Mouse (Mus musculus) CD8-positive naive resting alpha-beta T cell, adult 2 months (primary cell): ENCODE data around the gene Gm10197.

Experiments
- DNase-seq, 2 experiments: peaks; one replicate each; pipeline ENCODE4 v3.0.0; 2022; ENCODE audit warnings: low read depth in 2 of 2, low spot score in 2 of 2

Gene Gm10197

DNA sequence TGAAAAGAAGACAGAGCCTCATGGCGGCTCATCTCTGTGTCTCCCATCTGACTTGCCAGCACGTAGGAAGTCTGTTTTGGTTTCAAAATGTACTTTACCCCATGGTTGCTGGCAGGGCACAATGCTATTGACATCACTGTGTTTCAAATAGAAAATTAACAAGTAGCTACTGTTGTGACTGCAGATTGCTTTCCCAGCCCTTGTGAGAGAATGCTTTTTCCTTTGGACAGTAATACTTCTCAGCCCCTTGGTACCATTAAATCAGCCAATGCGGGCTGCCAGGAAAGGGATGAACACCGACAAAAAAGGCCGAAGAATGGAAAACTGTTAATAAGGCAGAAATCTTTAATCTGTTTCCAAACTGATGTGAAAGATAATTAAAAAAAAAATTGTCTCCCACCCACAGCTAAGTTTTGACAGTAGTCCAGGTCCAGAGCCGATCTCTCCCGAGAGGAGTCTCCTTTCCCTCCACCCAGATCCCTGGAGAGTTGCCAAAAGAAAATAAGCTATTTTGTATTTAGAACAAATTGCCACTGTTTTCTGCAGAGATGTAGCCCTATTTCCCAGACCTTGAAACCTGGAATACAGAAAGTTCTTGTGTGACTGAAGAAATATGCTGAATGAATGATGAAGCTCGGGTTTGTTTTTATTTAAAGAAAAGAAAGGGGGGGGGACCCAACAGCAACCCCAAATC lies 11.2 kb downstream of the Gm10197 start:
- DNase-seq, result no peak

DNA sequence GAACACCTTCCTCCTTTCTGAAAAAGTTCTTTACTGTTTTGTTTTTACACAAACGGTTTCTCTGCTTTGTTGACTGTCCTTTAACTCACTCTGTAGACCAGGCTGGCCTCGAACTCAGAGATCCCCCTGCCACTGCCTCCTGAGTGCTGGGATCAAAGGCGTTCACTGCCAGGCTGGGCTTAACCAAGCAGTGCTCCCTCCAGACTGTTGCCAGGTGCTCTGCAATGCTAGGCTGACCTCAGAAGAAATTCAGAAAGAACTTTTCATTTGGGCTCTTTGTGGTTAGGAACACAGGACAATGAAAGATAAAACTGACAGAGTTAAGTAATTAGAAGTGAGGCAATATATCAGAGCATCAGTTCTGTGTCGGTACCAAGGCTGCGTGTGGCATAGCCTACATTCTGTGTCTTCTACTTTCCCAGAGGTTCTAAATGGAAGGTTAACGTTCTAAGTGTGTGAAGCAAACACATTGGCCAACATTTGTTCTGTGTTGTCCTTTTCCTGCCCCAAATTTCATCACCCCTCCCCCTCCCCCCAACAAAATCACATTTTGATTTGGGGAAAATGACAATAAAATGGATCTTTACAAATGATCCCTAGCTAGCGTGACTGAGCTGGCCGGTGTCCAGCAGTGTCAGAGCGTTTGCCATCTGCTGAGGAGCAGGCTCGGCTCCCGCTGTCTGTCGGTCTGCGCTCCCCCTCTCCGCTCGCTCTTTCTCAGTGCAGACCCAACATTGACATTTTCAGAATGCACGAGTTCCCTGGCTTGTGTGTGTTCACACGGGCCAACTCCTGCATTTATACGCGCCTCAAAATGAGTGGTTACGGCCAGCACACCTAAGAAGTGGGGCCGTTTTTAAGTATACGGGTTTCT lies 12.2 kb downstream of the Gm10197 start:
- DNase-seq, result no peak

DNA sequence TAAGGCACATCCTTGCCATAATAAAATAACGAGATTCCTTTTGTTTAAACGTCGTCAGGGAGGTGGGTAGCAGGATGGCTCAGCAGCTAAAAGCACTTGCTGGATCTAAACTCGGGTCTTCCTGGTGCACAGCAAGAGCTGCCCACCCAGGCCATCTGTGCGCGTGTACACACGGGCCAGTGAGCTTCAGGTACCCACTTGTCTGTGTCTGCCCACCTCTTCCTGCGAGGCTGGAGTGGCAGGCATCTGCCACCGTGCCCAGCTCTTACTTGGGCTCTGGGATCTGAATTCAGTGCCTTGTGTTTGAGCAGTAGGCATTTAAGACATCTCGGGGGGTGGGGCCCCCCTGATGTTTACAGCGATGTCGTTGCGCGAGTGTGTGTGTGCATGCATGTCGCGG lies 16.5 kb downstream of the Gm10197 start:
- DNase-seq, result no peak

DNA sequence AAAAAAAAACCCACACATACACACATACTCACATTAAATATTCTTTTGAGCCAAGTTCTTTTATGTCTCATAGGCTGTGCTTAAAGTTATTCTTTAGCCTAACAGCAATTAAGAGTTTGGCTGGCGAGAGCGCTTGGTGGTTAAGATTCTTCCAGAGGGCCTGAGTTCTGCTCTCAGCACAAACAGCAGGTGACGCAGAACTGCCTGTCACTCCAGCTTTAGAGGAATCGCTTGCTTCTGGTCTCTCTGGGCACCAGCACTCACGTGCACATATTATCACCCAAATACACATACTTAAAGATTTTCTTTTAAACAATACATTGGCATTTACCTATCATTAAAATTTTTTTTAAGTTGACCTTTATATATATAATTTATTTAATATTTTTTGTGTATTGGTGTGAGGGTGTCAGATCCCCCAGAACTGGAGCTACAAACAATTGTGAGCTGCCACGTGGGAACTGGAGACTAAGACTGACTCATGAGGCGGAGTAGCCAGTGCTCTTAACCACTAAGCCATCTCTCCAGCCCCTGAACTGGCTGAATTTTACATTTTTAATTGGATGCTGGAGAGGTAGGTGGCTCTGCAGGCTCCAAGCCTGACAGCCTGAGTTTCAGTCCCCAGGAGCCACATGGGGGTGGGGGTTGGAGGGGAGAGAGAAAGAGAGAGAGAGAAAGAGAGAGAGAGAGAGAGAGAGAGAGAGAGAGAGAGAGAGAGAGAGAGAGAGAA lies 17.1 kb downstream of the Gm10197 start:
- DNase-seq, result no peak

DNA sequence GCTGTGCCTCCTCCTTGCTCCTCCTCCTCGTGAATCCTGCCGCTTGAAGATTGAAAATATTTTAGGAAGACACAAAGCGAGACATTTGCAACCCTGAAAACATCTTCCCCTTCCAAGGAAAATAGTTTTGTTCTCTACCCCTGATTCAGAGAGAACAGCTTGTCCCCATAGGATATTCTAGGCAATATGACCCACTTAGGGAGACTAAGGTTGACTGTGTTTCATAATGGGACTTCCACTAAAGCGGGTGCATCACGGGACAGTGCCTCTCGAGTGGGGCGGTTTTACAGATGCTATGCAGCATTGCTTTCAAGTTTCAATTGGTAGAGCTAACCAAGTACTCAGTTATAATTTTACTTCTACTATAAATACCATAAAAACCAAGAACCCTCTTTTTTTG lies 17.7 kb downstream of the Gm10197 start:
- DNase-seq, result no peak

DNA sequence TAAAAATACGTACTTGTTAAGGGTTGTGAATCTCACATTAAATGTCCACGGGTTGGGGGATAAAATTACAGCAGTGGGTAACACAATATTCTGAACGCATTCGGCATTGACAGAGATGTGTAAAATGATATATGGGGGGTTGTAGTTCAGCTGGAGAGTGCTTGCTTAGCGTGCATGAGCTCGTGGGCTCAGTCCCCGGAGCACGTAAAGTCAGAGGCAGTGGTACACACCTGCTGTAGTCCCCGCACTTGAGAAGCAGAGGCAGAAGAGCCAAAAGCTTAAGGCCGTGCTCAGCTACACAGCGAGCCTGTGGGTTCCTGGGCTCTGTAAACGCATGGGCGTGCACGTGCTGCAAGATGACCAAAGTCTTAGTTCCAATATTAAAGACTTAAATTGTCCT lies 25.8 kb downstream of the Gm10197 start:
- DNase-seq, result no peak

DNA sequence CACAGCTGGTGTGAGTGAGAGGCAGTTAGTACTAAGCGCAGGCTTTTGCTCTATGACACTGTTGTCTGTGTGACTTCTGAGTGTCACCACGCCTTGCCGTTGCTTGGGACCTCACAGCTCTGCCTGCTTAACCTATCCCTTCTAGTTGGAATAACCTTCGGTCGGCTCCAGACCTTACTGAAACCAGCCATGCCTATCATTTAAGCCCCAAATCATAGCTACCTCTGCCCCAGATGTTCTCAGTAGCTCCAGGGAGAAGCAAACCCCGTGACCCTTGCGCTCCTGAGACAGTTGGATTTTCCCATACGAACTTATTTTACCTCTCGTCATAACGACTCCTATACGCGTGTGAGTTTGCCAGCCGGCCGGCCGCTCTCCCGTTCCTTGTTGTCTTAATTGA lies 27.5 kb downstream of the Gm10197 start:
- no peak for DNase-seq

DNA sequence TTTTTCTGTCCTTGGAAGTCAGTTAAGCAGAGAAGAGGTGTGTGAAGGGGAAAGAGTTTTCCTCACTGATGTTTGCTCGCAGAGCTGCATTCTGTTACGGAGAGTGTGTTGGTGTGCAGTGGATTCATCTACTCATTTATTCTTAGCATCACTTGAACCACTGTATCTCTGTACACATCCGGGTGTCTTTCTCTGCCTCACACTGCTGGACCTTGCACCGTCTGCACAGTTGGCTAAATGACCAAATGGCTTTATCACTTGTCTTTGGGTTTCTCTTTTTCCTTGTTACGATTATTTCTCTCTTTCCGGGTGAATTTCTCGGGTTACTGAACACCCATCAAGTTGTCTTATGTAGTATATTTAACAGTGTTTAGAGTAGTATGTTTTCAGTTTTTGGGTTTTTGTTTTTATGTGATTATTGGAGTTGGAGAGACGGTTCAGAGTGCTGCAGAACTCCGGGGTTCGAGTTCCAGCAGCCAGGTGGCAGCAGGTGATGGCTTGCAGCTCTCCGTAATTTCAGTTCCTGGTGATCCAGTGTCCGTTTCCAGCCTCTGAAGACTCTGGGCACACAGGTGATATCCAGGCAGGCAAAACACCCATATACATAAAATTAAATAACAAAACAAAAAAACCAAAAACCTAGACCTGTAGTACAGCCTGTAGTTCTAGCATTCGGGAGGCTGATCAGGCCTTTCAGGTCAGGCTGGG lies 28.2 kb downstream of the Gm10197 start:
- DNase-seq, result no peak

DNA sequence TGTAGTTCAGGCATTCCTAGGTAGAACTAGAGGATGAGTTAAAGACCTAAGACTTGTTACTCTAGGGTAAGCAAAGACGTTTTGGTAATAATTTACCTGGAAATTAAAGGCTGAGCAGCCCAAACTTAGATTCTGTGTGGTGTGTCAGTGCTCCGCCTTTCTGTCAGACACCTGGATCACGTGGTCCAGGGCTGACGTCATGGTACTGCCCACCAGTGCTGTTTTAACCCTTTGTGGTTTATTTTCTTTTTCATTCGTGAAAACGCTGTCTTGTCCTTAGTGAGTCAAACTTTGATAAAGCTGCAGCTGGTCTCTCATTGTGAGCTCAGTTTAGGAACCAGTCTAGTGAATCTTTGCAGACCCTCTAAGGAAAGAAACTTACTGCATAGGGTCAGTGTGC lies 31.1 kb downstream of the Gm10197 start:
- no peak for DNase-seq

DNA sequence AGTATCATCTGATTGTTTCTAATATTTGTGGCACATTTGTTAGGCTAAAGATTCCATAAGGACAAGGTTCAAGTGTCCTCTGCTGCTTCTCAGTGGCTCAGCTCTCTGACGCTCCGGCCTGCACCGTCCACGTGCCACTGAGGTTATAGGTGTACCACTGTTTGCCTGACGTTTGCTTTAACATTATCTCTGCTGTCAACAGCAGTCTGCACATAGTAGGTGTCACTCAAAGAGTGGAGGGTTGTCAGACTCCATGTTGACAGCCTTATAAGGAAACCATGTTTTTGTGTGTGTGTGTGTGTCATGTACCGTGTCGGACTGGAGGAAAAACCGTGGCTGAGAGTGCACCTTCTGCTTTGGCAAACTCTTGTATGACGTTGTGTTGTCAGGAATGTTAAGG lies 36.3 kb downstream of the Gm10197 start:
- no peak for DNase-seq

DNA sequence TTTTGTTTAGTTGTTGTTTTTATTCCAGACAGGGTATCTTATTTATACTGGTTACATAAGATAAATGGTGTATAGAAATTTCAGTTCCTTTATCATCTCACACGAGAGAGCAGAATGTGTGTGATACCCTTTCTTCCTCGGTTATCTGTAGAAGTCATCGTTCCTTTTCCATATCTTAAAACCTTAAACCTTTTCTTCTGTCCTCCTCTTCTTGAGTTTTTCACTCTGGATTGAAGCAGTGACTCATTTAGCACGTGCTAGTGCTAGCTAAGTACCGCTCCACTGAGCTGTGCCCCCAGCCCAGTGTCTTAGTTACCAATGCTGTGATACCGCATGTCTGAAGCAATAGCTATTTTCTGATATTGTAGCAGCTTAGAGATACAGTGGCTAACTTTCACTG lies 37.8 kb downstream of the Gm10197 start:
- no peak for DNase-seq

DNA sequence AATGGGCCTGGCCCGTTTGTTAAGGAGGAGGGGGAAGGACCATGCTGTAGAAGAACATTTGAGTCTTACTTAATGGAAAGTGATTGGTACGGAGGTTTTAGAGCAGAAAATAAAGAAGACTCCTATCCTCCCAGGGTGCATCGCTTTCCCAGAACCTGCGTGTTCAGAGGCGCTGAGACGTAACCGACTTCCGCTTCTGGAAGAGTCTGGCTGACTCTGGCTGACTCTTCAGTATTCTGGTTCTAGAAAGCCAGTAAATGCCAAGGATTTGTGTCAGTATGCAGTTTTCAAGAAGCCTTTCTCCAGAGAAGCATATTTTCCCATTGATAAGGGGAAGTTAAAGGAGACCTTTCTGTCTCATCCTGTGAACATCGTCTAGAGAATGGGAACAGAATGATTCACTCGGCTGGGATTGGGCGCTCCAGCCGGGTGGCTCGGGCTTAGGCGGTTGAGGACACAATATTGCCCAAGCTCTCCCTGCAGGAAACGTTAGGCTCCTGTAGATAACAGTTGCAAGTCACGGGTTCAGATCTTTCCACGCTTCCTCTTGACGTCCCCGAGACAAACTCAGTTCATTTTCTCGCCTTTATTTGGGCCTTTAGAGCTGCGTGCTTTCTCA lies 39.6 kb downstream of the Gm10197 start:
- no peak for DNase-seq

DNA sequence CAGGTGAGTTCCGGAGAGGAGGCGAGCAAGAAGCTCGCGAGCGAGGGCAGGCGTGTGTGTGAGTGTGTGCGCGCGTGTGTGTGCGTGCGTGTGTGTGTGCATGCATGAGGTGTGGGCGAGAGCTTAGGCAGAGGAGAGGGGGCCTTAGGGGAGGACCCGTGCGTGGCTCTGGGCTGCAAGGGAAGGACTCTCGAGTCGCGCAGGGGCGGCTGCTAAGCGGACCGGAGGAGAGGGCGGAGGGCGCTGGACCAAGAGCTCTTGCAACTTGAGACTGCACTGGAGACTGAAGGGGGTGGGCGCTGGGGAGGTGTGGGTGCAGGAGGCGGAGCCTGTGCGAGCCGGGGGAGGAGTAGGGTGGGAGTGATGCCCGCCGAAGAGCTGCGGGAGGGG lies 41.6 kb downstream of the Gm10197 start:
- peak; percentile 37 to 50 for DNase-seq

DNA sequence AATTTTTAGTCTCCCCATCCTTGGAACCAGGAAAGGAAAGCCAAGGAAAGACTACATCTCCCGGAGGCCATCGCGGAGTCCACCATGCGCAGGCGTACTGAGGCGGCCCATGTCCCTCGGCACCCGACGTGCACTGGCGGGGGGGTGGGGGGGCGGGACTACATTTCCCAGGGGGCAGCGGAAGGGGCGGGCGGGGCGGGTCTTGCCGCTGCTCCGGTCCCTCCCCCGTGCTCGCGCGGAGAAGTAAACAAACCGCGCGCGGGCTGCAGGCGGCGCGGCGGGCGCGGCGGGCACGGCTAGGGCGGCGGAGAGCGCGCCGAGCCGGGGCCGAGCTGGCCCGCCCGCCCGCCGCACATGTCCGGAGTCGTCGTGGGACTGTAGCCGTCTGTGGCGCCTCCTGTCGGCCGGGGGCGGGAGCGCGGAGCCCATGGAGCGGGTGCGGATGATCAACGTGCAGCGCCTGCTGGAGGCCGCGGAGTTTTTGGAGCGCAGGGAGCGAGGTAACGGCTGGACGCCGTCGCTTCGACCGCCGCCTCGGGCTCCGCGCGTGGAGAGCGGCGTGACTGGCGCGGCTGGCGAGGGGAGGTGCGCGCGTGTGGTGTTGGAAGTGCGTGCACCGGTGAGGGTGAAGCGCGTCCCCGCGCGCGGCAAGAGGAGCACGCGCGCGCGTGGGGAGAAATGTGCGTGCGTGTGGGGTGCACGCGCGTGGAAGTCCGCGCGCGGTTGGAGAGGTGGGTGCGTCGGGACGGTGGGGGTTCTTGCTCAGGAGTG lies 42.2 kb downstream of the Gm10197 start:
- peak; percentile 82 to 87 for DNase-seq

DNA sequence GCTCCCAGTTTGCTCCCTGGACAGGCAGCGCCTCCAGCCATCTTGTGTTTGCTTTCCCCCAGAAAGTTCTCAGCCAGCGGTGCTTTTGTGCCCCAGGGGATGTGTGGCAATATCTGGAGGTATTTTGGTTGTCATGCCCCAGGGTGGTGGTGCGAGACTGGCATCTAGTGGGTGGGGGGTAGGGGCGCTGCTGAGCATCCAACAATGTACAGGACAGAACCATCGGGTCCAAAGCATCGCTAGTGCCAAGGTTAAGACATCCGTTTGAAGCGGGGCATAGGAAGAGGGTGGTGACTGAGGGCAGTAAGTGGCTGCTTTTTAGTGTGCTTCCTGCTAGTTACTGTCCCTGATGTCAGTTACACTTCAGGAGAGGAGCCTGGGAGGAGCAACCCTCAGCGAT lies 43.5 kb downstream of the Gm10197 start:
- no peak for DNase-seq

DNA sequence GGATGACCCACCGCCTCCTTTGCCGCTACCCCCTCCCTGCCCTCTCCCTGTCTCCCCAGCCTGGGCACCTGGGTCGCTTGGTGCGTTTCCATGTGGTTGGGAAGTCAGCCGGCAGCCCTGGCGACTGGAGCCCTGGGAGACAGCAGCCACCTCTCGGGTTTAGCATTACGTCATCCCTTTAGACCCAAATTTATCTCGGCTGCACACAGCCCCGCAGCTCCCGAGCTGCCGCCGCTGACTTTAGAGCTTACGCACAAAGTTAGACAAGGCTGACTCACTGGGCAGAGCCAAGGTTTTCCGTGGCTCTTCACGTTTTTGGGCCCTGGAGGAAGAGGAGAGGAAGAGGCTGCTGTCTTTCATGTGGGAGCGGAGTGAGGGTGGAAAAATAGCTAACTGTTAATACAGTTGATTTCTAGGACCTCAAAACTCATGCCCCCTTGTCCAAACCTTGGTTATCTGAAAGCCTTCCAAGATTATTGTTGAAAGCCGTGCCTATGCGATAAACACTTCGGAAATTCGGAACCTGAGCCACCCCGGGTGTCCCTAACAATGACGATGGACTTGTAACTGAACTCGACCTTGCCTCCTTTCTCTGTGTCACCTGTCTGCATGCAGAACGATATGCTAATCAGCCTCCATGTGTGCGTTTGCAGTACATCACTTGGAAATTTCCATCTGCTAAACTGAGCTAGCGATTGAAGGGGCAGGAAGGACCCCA lies 45.8 kb downstream of the Gm10197 start:
- no peak for DNase-seq

DNA sequence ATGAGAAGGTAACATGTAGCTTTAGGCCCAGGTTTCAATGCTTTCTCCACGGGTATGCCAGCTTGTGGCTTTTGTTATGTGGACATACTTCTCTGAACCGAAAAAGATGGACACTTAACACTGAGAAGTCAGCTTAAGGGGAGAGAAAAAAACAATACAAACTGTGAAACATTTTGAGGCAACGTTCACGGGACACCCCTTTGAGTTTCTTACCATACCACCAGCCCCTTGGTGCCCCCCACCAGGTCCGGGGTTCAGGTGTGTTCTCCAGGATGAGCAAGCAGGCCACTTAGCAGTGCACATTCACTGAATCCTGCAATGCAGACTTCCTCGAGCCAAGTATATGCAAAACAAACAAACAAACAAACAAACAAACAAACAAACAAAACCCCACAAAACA lies 46.7 kb downstream of the Gm10197 start:
- no peak for DNase-seq

DNA sequence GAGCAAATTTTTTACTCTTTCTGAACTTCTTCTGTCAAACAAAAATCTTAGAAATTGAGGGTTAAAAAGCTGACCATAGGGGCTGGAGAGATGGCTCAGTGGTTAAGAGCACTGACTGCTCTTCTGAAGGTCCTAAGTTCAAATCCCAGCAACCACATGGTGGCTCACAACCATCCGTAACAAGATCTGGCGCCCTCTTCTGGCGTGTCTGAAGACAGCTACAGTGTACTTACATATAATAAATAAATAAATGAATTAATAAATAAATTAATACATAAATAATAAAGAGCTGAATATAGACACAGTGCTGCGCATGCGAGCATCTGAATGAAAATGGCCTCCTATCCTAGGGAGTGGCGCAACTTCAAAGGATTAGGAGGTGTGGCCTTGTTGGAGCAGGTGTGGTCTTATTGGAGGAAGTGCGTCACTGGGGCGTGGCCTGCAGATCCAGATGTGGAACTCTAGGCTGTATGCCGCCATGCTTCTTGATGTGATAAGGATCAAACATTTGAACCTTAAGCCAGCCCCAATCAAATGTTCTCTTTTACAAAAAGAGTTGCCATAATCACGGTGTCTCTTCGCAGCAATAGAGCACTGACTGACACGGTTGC lies 49.0 kb downstream of the Gm10197 start:
- DNase-seq, result no peak
